Mouse (Mus musculus) hindbrain, embryonic 13.5 days (tissue): ENCODE data around the gene Spink2. TPM values are rescaled to one million over a fixed set of nuclear protein-coding genes. Genes with fewer than 3 reads are reported as not detected.
"Not testable (repeated sequence)": the region's sequence is repeated elsewhere in the genome, so short reads cannot be mapped to it uniquely, and the experiment has no call there.

ENCODE experiments used
- ATAC-seq: fragments of 200-750 bp; cut with Nextera tagmentation; 2 replicates; pipeline ENCODE4 v1.8.0; 2017; ENCODE audit warnings: moderate TSS enrichment; ENCODE audit not compliant: low FRiP score
- H3K27ac ChIP-seq: fragments of 300-500 bp; sonication (generic); 2 replicates; pipeline ENCODE4 v1.5.1; 2015; ENCODE audit warnings: inconsistent platforms, mild to moderate bottlenecking, moderate library complexity
- H3K27me3 ChIP-seq: fragments of 300-500 bp; sonication (generic); 2 replicates; pipeline ENCODE4 v1.6.1; 2015; ENCODE audit warnings: mild to moderate bottlenecking, inconsistent platforms
- H3K36me3 ChIP-seq: fragments of 300-500 bp; sonication (generic); 2 replicates; pipeline ENCODE4 v1.6.1; 2015; ENCODE audit warnings: mild to moderate bottlenecking, inconsistent platforms
- H3K4me1 ChIP-seq: fragments of 300-500 bp; sonication (generic); replicated peaks from 2 replicates; pipeline ENCODE4 v1.6.1; 2015; ENCODE audit warnings: inconsistent platforms
- H3K4me2 ChIP-seq: fragments of 300-500 bp; sonication (generic); 2 replicates; pipeline ENCODE4 v1.6.1; 2015; ENCODE audit warnings: inconsistent platforms, mild to moderate bottlenecking, moderate library complexity
- H3K4me3 ChIP-seq: fragments of 300-500 bp; sonication (generic); 2 replicates; pipeline ENCODE4 v1.5.1; 2015; ENCODE audit warnings: mild to moderate bottlenecking, inconsistent platforms
- H3K9ac ChIP-seq: fragments of 300-500 bp; sonication (generic); 2 replicates; pipeline ENCODE4 v1.6.1; 2015; ENCODE audit warnings: mild to moderate bottlenecking, inconsistent platforms
- H3K9me3 ChIP-seq: fragments of 300-500 bp; sonication (generic); 2 replicates; pipeline ENCODE4 v1.6.1; 2016; ENCODE audit warnings: inconsistent platforms
- WGBS: fragments of 180-500 bp; shearing (Covaris S2); methylation state at CpG from one replicate; pipeline ENCODE4 v1.1.7; 2015; 5-methylcytosine and 5-hydroxymethylcytosine counted together
- polyA plus RNA-seq: library from polyadenylated mRNA; unstranded; fragments of >200 nt; fragmentation: Nextera tagmentation; extraction: Ambion mirVana; gene quantifications from 2 replicates; pipeline ENCODE4 v1.2.1, GENCODE M21; 2015

The Spink2 gene
- polyA plus RNA-seq, 1 experiment from 2014 or later: 2.4 TPM

GRCm38 (mm10) chr5:77191106-77191505 lies 20.2 kb downstream of the Spink2 start:
- ATAC-seq: no peak
- WGBS: 90% methylated on average over 4 of the region's 4 CpGs
- H3K27ac ChIP-seq: no peak overlapping the region
- no peak overlapping the region for H3K4me3 ChIP-seq
- H3K36me3 ChIP-seq: no peaks in the 10 kb centered on the region
- H3K4me2 ChIP-seq: no peak overlapping the region
- H3K4me1 ChIP-seq: no peaks in the 10 kb centered on the region
- H3K9me3 ChIP-seq: 0 out of 2 replicates have a peak, but pooled peaks cover 5% of the 10 kb centered on the region
- H3K9ac ChIP-seq: no peak overlapping the region
- no peaks in the 10 kb centered on the region for H3K27me3 ChIP-seq

- WGBS: 45% methylated on average over 3 of the region's 3 CpGs
- ATAC-seq: no peak
- no peaks in the 10 kb centered on the region for H3K4me1 ChIP-seq
Observed at GRCm38 (mm10) chr5:77188738-77189137, 22.5 kb downstream of the Spink2 start.

GRCm38 (mm10) chr5:77185351-77185750 lies 25.9 kb downstream of the Spink2 start:
- Histone ChIP-seq H3K27me3 (no peaks in the 10 kb centered on the region), H3K4me1 (no peaks in the 10 kb centered on the region), H3K4me2 (no peak overlapping the region), H3K9me3 (0 out of 2 replicates have a peak, but pooled peaks cover 5% of the 10 kb centered on the region), H3K36me3 (no peaks in the 10 kb centered on the region), H3K9ac (no peak overlapping the region), H3K4me3 (no peak overlapping the region), H3K27ac (no peak overlapping the region)
- 94% methylated on average over 3 of the region's 3 CpGs for WGBS
- ATAC-seq: no peak

More at GRCm38 (mm10) chr5:77188738-77189137, 22.5 kb downstream of the Spink2 start:
- Histone ChIP-seq H3K36me3 (no peaks in the 10 kb centered on the region), H3K27ac (no peak overlapping the region), H3K27me3 (no peaks in the 10 kb centered on the region), H3K9me3 (0 out of 2 replicates have a peak, but pooled peaks cover 5% of the 10 kb centered on the region), H3K4me3 (no peak overlapping the region), H3K4me2 (no peak overlapping the region), H3K9ac (no peak overlapping the region)

GRCm38 (mm10) chr5:77183876-77184275 lies 27.4 kb downstream of the Spink2 start:
- H3K9me3 ChIP-seq, H3K36me3 ChIP-seq, ATAC-seq, H3K4me3 ChIP-seq, H3K9ac ChIP-seq, H3K4me2 ChIP-seq, H3K4me1 ChIP-seq, H3K27me3 ChIP-seq, H3K27ac ChIP-seq: not testable (repeated sequence)
- WGBS: 65% methylated on average over 5 of the region's 5 CpGs

- Histone ChIP-seq H3K36me3 (no peaks in the 10 kb centered on the region), H3K4me2 (no peak overlapping the region), H3K4me1 (no peaks in the 10 kb centered on the region), H3K27me3 (no peaks in the 10 kb centered on the region), H3K4me3 (no peak overlapping the region), H3K27ac (no peak overlapping the region), H3K9ac (no peak overlapping the region), H3K9me3 (0 out of 2 replicates have a peak, but pooled peaks cover 5% of the 10 kb centered on the region)
- 60% methylated on average over 1 of the region's 1 CpGs for WGBS
- no peak for ATAC-seq
Observed at GRCm38 (mm10) chr5:77183338-77183737, 27.9 kb downstream of the Spink2 start.

GRCm38 (mm10) chr5:77181508-77181907 lies 29.8 kb downstream of the Spink2 start:
- no peak overlapping the region for H3K9ac ChIP-seq
- no peak overlapping the region for H3K4me2 ChIP-seq
- no peak for ATAC-seq
- no peak overlapping the region for H3K27ac ChIP-seq
- whole genome bisulfite sequencing: 87% methylated on average over 7 of the region's 7 CpGs
- H3K4me1 ChIP-seq: no peaks in the 10 kb centered on the region
- H3K36me3 ChIP-seq: no peaks in the 10 kb centered on the region
- no peak overlapping the region for H3K4me3 ChIP-seq
- H3K27me3 ChIP-seq: no peaks in the 10 kb centered on the region
- no peaks in the 10 kb centered on the region for H3K9me3 ChIP-seq

- no peaks in the 10 kb centered on the region for H3K27me3 ChIP-seq
- H3K27ac ChIP-seq: no peak overlapping the region
- no peak overlapping the region for H3K9ac ChIP-seq
- 89% methylated on average over 1 of the region's 1 CpGs for WGBS
- no peak for ATAC-seq
- no peak overlapping the region for H3K4me3 ChIP-seq
- H3K9me3 ChIP-seq: no peaks in the 10 kb centered on the region
- no peaks in the 10 kb centered on the region for H3K4me1 ChIP-seq
- H3K4me2 ChIP-seq: no peak overlapping the region
- H3K36me3 ChIP-seq: no peaks in the 10 kb centered on the region
Observed at GRCm38 (mm10) chr5:77178976-77179375, 32.3 kb downstream of the Spink2 start.

- Histone ChIP-seq H3K4me1 (no peaks in the 10 kb centered on the region), H3K4me3 (no peak overlapping the region), H3K9ac (no peak overlapping the region), H3K27me3 (no peaks in the 10 kb centered on the region), H3K27ac (no peak overlapping the region), H3K4me2 (no peak overlapping the region), H3K9me3 (no peaks in the 10 kb centered on the region), H3K36me3 (no peaks in the 10 kb centered on the region)
- no peak for ATAC-seq
- WGBS: 68% methylated on average over 9 of the region's 9 CpGs
Observed at GRCm38 (mm10) chr5:77178008-77178407, 33.3 kb downstream of the Spink2 start.

GRCm38 (mm10) chr5:77174779-77175178 lies 36.5 kb downstream of the Spink2 start:
- WGBS: 82% methylated on average over 4 of the region's 4 CpGs
- no peaks in the 10 kb centered on the region for H3K36me3 ChIP-seq
- no peak overlapping the region for H3K27ac ChIP-seq
- H3K4me3 ChIP-seq: no peak overlapping the region
- H3K9me3 ChIP-seq: no peaks in the 10 kb centered on the region
- ATAC-seq: no peak
- no peaks in the 10 kb centered on the region for H3K4me1 ChIP-seq
- no peak overlapping the region for H3K9ac ChIP-seq
- H3K27me3 ChIP-seq: no peaks in the 10 kb centered on the region
- no peak overlapping the region for H3K4me2 ChIP-seq

- Histone ChIP-seq H3K4me2 (no peak overlapping the region), H3K27ac (no peak overlapping the region), H3K36me3 (no peaks in the 10 kb centered on the region), H3K4me1 (no peaks in the 10 kb centered on the region), H3K9me3 (no peaks in the 10 kb centered on the region), H3K4me3 (no peak overlapping the region), H3K27me3 (no peaks in the 10 kb centered on the region), H3K9ac (no peak overlapping the region)
- WGBS: 69% methylated on average over 5 of the region's 5 CpGs
- no peak for ATAC-seq
Observed at GRCm38 (mm10) chr5:77170593-77170992, 40.7 kb downstream of the Spink2 start.

- Histone ChIP-seq H3K4me3 (no peak overlapping the region), H3K9ac (no peak overlapping the region), H3K27ac (no peak overlapping the region), H3K4me1 (no peaks in the 10 kb centered on the region), H3K9me3 (no peaks in the 10 kb centered on the region), H3K4me2 (no peak overlapping the region), H3K27me3 (no peaks in the 10 kb centered on the region), H3K36me3 (no peaks in the 10 kb centered on the region)
- 84% methylated on average over 22 of the region's 22 CpGs for WGBS
- no peak for ATAC-seq
Observed at GRCm38 (mm10) chr5:77167306-77167945, 43.8 kb downstream of the Spink2 start.

GRCm38 (mm10) chr5:77165703-77166625 lies 45.3 kb downstream of the Spink2 start:
- 71% methylated on average over 13 of the region's 13 CpGs for WGBS
- Histone ChIP-seq H3K4me1 (no peaks in the 10 kb centered on the region), H3K9me3 (no peaks in the 10 kb centered on the region), H3K9ac (no peak overlapping the region), H3K27ac (no peak overlapping the region), H3K4me2 (no peak overlapping the region), H3K27me3 (no peaks in the 10 kb centered on the region), H3K36me3 (no peaks in the 10 kb centered on the region), H3K4me3 (no peak overlapping the region)
- ATAC-seq: no peak
